Mouse (Mus musculus) embryonic fibroblast, embryonic 13.5 days (primary cell): ENCODE measurements around the gene Ccdc102a.

Experiments used
- CTCF ChIP-seq: IDR thresholded peaks from 2 replicates; pipeline ENCODE4 v1.5.1; 2011; ENCODE audit warnings: mild to moderate bottlenecking, control low read depth, low read length, moderate library complexity, borderline replicate concordance; ENCODE audit not compliant: insufficient read depth
- POLR2A ChIP-seq: IDR thresholded peaks from 2 replicates; pipeline ENCODE4 v1.6.1; 2011; ENCODE audit warnings: low read depth, mild to moderate bottlenecking, control low read depth, low read length, moderate library complexity

DNA sequence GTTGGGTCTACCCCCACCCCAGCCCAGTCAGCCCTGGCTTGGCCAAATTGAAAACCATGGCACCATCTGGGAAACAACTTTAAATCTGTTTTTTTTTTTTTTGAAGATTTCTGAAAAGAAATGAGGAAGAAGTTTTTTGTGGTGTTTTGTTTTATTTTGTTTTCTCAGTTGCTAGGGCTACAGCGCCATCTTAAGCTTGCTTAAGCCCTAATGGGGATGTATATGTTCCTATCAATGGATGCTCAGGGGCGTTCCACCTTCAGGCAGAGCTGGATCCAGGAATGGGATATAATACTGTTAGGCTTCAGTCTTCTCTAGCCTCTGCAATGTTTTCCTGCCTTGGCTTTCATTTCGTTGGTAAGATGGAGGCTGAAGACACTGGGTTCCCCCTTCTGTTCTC is 17.3 kb upstream of the Ccdc102a start:
- TF ChIP-seq CTCF, result no peak
- TF ChIP-seq POLR2A, result no peak
